In genomic region chr2:92296402-92296801, GRCm38 (mm10) we compare ENCODE assay signal across 9 mouse cellular contexts.
DNase-seq lines count a peak whose midpoint lies in the region; ATAC-seq lines count a peak whose summit lies in the region.
"Had no signal": no experiment of that assay in that cellular context is flagged by ENCODE, and none has a peak within 500 bp of the region (broad histone marks: within the 10 kb centered on the region; RNA-seq: fewer than 3 reads in every experiment).

No protein-coding gene starts in this region.

- WGBS in limb, embryonic 11.5 days, result 9% methylated on average over 6 of the region's 6 CpGs

- peak; percentile 45 to 46 for DNase-seq in urinary bladder, adult 18-20 months (ENCODE audit: low spot score in 2 of 2)
- DNase-seq in urinary bladder, adult 2 months (ENCODE audit: low spot score), result no peak
- DNase-seq in cerebellum, adult 9-10 months, result peak; percentile 85
- DNase-seq in gastrocnemius, adult 18-20 months (ENCODE audit: low spot score), result peak; percentile 86
- peak; percentile 73 to 84 for DNase-seq in kidney, adult 8-10 months
- peak; percentile 80 for DNase-seq in limb, embryonic 11.5 days (ENCODE audit: low spot score)
- peak; percentile 49 to 75 for DNase-seq in natural killer cell, adult 2 months (ENCODE audit: low spot score in 2 of 2)
- DNase-seq in testis, postnatal 10 days (ENCODE audit: low spot score), result peak; percentile 83

- no peak overlapping the region for H3K4me2 ChIP-seq in limb, embryonic 11.5 days (ENCODE audit: low read depth, severe bottlenecking)

- no peak overlapping the region for H3K4me3 ChIP-seq in limb, embryonic 11.5 days (ENCODE audit: low read depth, low read length)
- H3K4me3 ChIP-seq: erythroblast, embryonic 14.5 days had no signal

- no peaks in the 10 kb centered on the region for H3K27me3 ChIP-seq in limb, embryonic 11.5 days (ENCODE audit: control insufficient read depth, insufficient read depth, low read length)

- ATAC-seq in limb, embryonic 11.5 days (ENCODE audit: insufficient number of reproducible peaks, low FRiP score, low TSS enrichment, low read depth), result no peak

- H3K27ac ChIP-seq in limb, embryonic 11.5 days (replicated peaks; ENCODE audit: low read depth, low read length), result no peak overlapping the region

- no peaks in the 10 kb centered on the region for H3K9me3 ChIP-seq in limb, embryonic 11.5 days (ENCODE audit: control insufficient read depth, low read length)

- no peaks in the 10 kb centered on the region for H3K36me3 ChIP-seq in limb, embryonic 11.5 days (ENCODE audit: control insufficient read depth, insufficient read depth, low read length)

- no peaks in the 10 kb centered on the region for H3K4me1 ChIP-seq in limb, embryonic 11.5 days (ENCODE audit: control insufficient read depth, insufficient read depth, low read length)

- H3K9ac ChIP-seq in limb, embryonic 11.5 days (ENCODE audit: low read length), result no peak overlapping the region
